Mouse (Mus musculus): Measurements from ENCODE around the gene Eipr1. TPM values are rescaled to one million over a fixed set of nuclear protein-coding genes. Genes with fewer than 3 reads are reported as not detected.

The Eipr1 gene
- polyA plus RNA-seq, 1 experiment from 2014 or later = 25.6 TPM

GRCm38 (mm10) chr12:28889068-28889674 lies 137.6 kb downstream of the Eipr1 start:
- no peak for DNase-seq (ENCODE audit: low read depth, low spot score)
- ChIA-PET CTCF (no interaction called here), POLR2A (no interaction called here)
- ATAC-seq = no peak
- no peaks in the 10 kb centered on the region for H3K27me3 ChIP-seq
- TF ChIP-seq CTCF (IDR thresholded peaks at IDR 0.05) = no peak
- in situ Hi-C loops (cut with MboI; ENCODE audit: low pct_unique_long_range_greater_than_20kb) = no loop called here

- H3K27me3 ChIP-seq = no peaks in the 10 kb centered on the region
- POLR2A ChIA-PET = no interaction called here
- no peak for DNase-seq (ENCODE audit: low read depth, low spot score)
- CTCF ChIA-PET = no interaction called here
- no peak for ATAC-seq
- no peak for TF ChIP-seq CTCF (IDR thresholded peaks at IDR 0.05)
- in situ Hi-C loops (cut with MboI; ENCODE audit: low pct_unique_long_range_greater_than_20kb) = no loop called here
Measured at GRCm38 (mm10) chr12:28891523-28891922, 139.9 kb downstream of the Eipr1 start.

GRCm38 (mm10) chr12:28896577-28896976 lies 145.0 kb downstream of the Eipr1 start:
- in situ Hi-C loops (cut with MboI; ENCODE audit: low pct_unique_long_range_greater_than_20kb) = no loop called here
- ChIA-PET POLR2A (no interaction called here), CTCF (no interaction called here)
- TF ChIP-seq CTCF (IDR thresholded peaks at IDR 0.05) = no peak
- no peaks in the 10 kb centered on the region for H3K27me3 ChIP-seq
- ATAC-seq (no peak), DNase-seq (ENCODE audit: low read depth, low spot score) (no peak)

- no peaks in the 10 kb centered on the region for H3K27me3 ChIP-seq
- ATAC-seq = no peak
- no peak for TF ChIP-seq CTCF (IDR thresholded peaks at IDR 0.05)
- CTCF ChIA-PET = no interaction called here
- POLR2A ChIA-PET = no interaction called here
- no peak for DNase-seq (ENCODE audit: low read depth, low spot score)
- in situ Hi-C loops (cut with MboI; ENCODE audit: low pct_unique_long_range_greater_than_20kb) = no loop called here
Measured at GRCm38 (mm10) chr12:28898307-28898706, 146.7 kb downstream of the Eipr1 start.

GRCm38 (mm10) chr12:28899696-28900095 lies 148.1 kb downstream of the Eipr1 start:
- ATAC-seq (no peak), DNase-seq (ENCODE audit: low read depth, low spot score) (no peak)
- ChIA-PET CTCF (no interaction called here), POLR2A (no interaction called here)
- TF ChIP-seq CTCF (IDR thresholded peaks at IDR 0.05) = no peak
- in situ Hi-C loops (cut with MboI; ENCODE audit: low pct_unique_long_range_greater_than_20kb) = no loop called here
- H3K27me3 ChIP-seq = no peaks in the 10 kb centered on the region

GRCm38 (mm10) chr12:28900341-28900740 lies 148.7 kb downstream of the Eipr1 start:
- ATAC-seq (no peak), DNase-seq (ENCODE audit: low read depth, low spot score) (no peak)
- in situ Hi-C loops (cut with MboI; ENCODE audit: low pct_unique_long_range_greater_than_20kb) = no loop called here
- TF ChIP-seq CTCF (IDR thresholded peaks at IDR 0.05) = no peak
- H3K27me3 ChIP-seq = no peaks in the 10 kb centered on the region
- ChIA-PET POLR2A (no interaction called here), CTCF (no interaction called here)

GRCm38 (mm10) chr12:28902132-28902531 lies 150.5 kb downstream of the Eipr1 start:
- TF ChIP-seq CTCF (IDR thresholded peaks at IDR 0.05) = no peak
- ChIA-PET CTCF (no interaction called here), POLR2A (no interaction called here)

DNA sequence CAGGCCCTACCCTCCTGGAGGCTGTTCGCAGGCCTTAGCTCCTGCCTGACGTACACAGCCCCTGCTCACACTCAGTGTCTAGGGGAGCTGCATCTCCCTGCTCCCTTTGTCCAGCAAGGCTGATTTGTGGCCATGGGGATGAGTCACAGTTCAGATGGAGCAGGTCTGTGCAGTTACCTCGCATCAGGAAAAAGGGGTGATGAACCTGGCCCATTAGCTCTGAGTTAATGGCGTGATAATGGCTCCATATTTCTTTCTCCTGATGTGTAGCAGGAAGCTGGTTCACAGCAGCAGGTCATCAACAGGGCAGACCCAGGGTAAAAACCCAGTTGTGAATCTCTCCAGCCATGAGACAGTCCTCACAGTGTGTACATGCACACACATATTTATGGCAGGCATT lies 151.5 kb downstream of the Eipr1 start:
- TF ChIP-seq CTCF (IDR thresholded peaks at IDR 0.05) = no peak
- DNase-seq (ENCODE audit: low read depth, low spot score) (no peak), ATAC-seq (no peak)
- H3K27me3 ChIP-seq = no peaks in the 10 kb centered on the region
- CTCF ChIA-PET = no interaction called here
- in situ Hi-C loops (cut with MboI; ENCODE audit: low pct_unique_long_range_greater_than_20kb) = no loop called here
- POLR2A ChIA-PET = no interaction called here

More at GRCm38 (mm10) chr12:28902132-28902531, 150.5 kb downstream of the Eipr1 start:
- DNase-seq (ENCODE audit: low read depth, low spot score) = no peak
- in situ Hi-C loops (cut with MboI; ENCODE audit: low pct_unique_long_range_greater_than_20kb) = no loop called here
- ATAC-seq = no peak
- H3K27me3 ChIP-seq = no peaks in the 10 kb centered on the region

DNA sequence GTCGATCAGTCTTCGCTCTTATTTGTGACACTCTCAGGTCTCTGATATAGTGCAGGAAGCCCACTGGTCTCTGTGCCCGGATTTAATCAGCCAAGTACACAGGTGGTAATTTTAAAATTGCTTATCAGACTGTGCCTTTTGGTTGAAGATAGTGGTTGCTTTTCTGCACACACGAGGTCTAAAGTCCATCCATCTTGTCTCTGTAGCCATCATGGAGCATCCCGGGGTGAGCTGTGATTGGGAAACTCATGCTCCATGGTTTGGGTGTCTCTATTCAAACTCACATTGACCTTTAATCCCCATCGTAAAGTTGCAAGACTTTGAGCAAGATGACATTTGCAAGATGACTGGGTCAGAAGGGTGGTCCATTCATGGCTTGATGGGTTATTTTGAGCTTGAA lies 153.9 kb downstream of the Eipr1 start:
- CTCF ChIA-PET = no interaction called here
- DNase-seq (ENCODE audit: low read depth, low spot score) (no peak), ATAC-seq (no peak)
- no peak for TF ChIP-seq CTCF (IDR thresholded peaks at IDR 0.05)
- in situ Hi-C loops (cut with MboI; ENCODE audit: low pct_unique_long_range_greater_than_20kb) = no loop called here
- POLR2A ChIA-PET = no interaction called here
- no peaks in the 10 kb centered on the region for H3K27me3 ChIP-seq

DNA sequence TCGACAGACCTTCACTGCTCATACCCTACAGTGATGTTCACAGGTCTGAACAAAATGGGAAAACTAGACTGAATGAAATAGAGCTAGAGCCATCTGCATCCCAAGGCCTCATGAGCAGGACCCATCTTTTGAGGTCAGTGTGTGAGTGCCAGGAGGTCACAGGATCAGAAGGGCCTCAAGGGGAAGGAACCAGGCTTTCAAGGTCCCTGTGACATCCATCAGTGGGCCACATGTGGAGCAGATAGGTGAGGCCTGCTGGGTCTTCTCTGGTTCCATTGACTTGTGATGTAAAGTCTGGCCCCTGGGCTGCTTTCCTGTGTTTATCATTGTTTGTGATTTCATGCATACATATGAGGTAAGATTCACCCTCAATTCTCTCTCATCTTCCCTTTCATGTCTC lies 154.4 kb downstream of the Eipr1 start:
- POLR2A ChIA-PET = no interaction called here
- no peak for TF ChIP-seq CTCF (IDR thresholded peaks at IDR 0.05)
- in situ Hi-C loops (cut with MboI; ENCODE audit: low pct_unique_long_range_greater_than_20kb) = no loop called here
- no peaks in the 10 kb centered on the region for H3K27me3 ChIP-seq
- DNase-seq (ENCODE audit: low read depth, low spot score) (no peak), ATAC-seq (no peak)
- CTCF ChIA-PET = no interaction called here

- ATAC-seq (no peak), DNase-seq (ENCODE audit: low read depth, low spot score) (no peak)
- TF ChIP-seq CTCF (IDR thresholded peaks at IDR 0.05) = no peak
- H3K27me3 ChIP-seq = no peaks in the 10 kb centered on the region
- ChIA-PET CTCF (no interaction called here), POLR2A (no interaction called here)
- in situ Hi-C loops (cut with MboI; ENCODE audit: low pct_unique_long_range_greater_than_20kb) = no loop called here
Measured at GRCm38 (mm10) chr12:28906809-28907297, 155.2 kb downstream of the Eipr1 start.

- ChIA-PET POLR2A (no interaction called here), CTCF (no interaction called here)
- in situ Hi-C loops (cut with MboI; ENCODE audit: low pct_unique_long_range_greater_than_20kb) = no loop called here
- no peaks in the 10 kb centered on the region for H3K27me3 ChIP-seq
- no peak for DNase-seq (ENCODE audit: low read depth, low spot score)
- ATAC-seq = no peak
- TF ChIP-seq CTCF (IDR thresholded peaks at IDR 0.05) = no peak
Measured at GRCm38 (mm10) chr12:28907814-28908213, 156.2 kb downstream of the Eipr1 start.
